Mouse (Mus musculus): Measurements from ENCODE around the gene Ddrgk1. TPM values are rescaled to one million over a fixed set of nuclear protein-coding genes. Genes with fewer than 3 reads are reported as not detected.

Ddrgk1 gene
- polyA plus RNA-seq, 1 experiment from 2014 or later = 62.9 TPM

- Histone ChIP-seq H3K36me3 (ENCODE audit: control insufficient read depth, insufficient read depth, low read length) (no peaks in the 10 kb centered on the region), H3K4me3 (ENCODE audit: low read depth, low read length) (no peak overlapping the region), H3K27me3 (replicated peaks; ENCODE audit: control insufficient read depth, insufficient read depth, low read length) (peaks cover 52% of the 10 kb centered on the region), H3K27ac (ENCODE audit: low read depth, low read length) (no peak overlapping the region), H3K4me1 (replicated peaks; ENCODE audit: control insufficient read depth, insufficient read depth, low read length) (peaks cover 24% of the 10 kb centered on the region), H3K9ac (ENCODE audit: low read depth, low read length) (no peak overlapping the region), H3K4me2 (no peak overlapping the region), H3K9me3 (ENCODE audit: control insufficient read depth, low read length) (no peaks in the 10 kb centered on the region)
- WGBS = 53% methylated on average over 5 of the region's 5 CpGs
- no peak for ATAC-seq (replicated peaks; ENCODE audit: low FRiP score)
- no peak for DNase-seq (ENCODE audit: low spot score)
Observed at GRCm38 (mm10) chr2:130632887-130633675, 31.4 kb downstream of the Ddrgk1 start.

DNA sequence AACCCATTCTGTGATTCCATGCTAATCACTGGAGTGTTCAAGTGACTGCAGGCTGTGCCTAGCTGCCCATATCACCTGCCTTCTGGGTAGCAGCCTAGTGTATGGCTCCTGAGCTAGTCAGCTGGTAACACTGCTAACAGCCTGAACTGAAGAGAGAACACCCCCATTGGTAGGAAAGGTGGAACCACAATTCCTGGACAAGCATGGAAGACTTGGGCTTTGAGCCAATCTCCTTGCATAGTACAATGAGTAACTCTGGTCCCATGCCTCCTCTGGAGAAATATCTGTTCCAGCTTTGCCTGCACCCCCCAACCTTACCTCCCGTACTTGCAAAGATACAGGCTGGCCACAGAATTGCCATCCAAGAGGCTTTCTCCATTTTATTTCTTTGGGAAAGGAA lies 32.0 kb downstream of the Ddrgk1 start:
- ATAC-seq (replicated peaks; ENCODE audit: low FRiP score) (no peak), DNase-seq (ENCODE audit: low spot score) (no peak)
- no peak overlapping the region for H3K4me2 ChIP-seq
- no peak overlapping the region for H3K4me3 ChIP-seq (ENCODE audit: low read depth, low read length)
- WGBS = 87% methylated on average over 1 of the region's 1 CpGs
- no peaks in the 10 kb centered on the region for H3K9me3 ChIP-seq (ENCODE audit: control insufficient read depth, low read length)
- no peak overlapping the region for H3K9ac ChIP-seq (ENCODE audit: low read depth, low read length)
- peaks cover 22% of the 10 kb centered on the region for H3K4me1 ChIP-seq (replicated peaks; ENCODE audit: control insufficient read depth, insufficient read depth, low read length)
- H3K27ac ChIP-seq (ENCODE audit: low read depth, low read length) = no peak overlapping the region
- no peaks in the 10 kb centered on the region for H3K36me3 ChIP-seq (ENCODE audit: control insufficient read depth, insufficient read depth, low read length)
- H3K27me3 ChIP-seq (replicated peaks; ENCODE audit: control insufficient read depth, insufficient read depth, low read length) = peaks cover 46% of the 10 kb centered on the region

DNA sequence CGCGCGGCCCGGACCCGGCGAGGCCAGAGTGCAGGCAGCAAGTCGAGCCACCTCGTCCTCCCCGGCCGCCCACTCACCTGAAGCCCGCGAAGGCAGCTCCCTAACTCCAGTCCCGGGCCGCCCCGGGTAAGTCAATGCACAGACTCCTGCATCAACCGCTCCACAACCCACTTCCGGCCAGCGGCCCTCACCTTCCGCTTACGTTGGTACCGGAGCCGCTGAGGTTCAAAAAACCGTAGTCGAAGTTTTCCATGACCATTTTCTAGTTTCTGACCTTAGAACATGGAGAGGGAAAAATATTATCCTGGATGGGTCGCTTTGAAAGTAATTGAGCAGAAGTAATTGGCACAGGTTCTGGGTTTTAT lies 34.6 kb downstream of the Ddrgk1 start, which contains the start of the genes Fastkd5 and Ubox5:
Gene Fastkd5, minus strand, starts transcription at position 189 of the 365 bp plus-strand sequence.
Gene Ubox5, minus strand, starts transcription at position 200 of the 365 bp plus-strand sequence.
- Histone ChIP-seq H3K4me1 (replicated peaks; ENCODE audit: control insufficient read depth, insufficient read depth, low read length) (peaks cover 8% of the 10 kb centered on the region), H3K4me2 (peak within 1 kb of the TSS; percentile 85), H3K9ac (ENCODE audit: low read depth, low read length) (peak within 1 kb of the TSS; percentile 91), H3K9me3 (ENCODE audit: control insufficient read depth, low read length) (no peaks in the 10 kb centered on the region), H3K27ac (ENCODE audit: low read depth, low read length) (peak within 1 kb of the TSS; percentile 67), H3K27me3 (replicated peaks; ENCODE audit: control insufficient read depth, insufficient read depth, low read length) (peaks cover 20% of the 10 kb centered on the region), H3K4me3 (ENCODE audit: low read depth, low read length) (peak within 1 kb of the TSS; percentile 93), H3K36me3 (ENCODE audit: control insufficient read depth, insufficient read depth, low read length) (peaks cover 11% of the 10 kb centered on the region)
- under 1% methylated on average over 25 of the region's 25 CpGs for WGBS
- peak; percentile 84 for DNase-seq (ENCODE audit: low spot score)
- peak; percentile 83 for ATAC-seq (replicated peaks; ENCODE audit: low FRiP score)

DNA sequence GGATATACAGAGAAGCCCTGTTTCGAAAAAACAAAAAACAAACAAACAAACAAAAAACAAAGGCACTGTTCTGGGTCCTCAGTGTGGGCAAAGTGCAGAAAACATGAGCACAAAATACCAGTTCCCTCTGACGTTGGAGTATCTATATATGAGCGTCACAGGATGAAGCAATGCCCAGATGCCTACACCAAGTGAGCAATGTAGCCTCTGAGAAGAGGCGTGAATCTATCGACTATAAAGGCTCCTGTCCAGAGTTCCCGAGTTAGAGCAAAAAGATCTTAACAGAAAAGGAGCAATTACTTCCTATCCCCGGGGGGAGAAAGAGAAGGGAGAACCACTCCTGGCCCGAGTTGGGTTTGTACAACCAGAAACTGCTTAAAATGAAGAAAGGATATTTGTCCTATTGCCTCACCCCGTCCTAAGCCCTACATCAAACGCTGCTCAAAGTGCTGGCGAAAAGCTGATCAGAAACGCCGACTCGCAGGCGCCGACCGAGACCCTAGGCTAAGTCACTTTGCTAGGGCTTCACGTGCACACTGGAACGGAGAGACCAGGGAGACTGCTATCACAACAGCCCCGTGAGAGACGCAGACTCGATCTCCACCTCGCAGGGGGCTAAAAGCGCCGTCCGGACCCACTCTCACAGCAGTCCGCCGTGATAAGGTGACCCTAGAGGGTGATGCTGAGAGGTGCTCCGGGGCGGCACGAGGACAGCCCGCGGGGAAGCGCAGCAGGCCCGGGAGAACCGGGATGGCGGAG lies 35.2 kb downstream of the Ddrgk1 start:
- no peaks in the 10 kb centered on the region for H3K9me3 ChIP-seq (ENCODE audit: control insufficient read depth, low read length)
- peak; percentile 53 for DNase-seq (ENCODE audit: low spot score)
- H3K27me3 ChIP-seq (replicated peaks; ENCODE audit: control insufficient read depth, insufficient read depth, low read length) = peaks cover 14% of the 10 kb centered on the region
- peak overlapping the region; percentile 91 for H3K9ac ChIP-seq (ENCODE audit: low read depth, low read length)
- H3K27ac ChIP-seq (ENCODE audit: low read depth, low read length) = peak overlapping the region; percentile 67
- ATAC-seq (replicated peaks; ENCODE audit: low FRiP score) = peak; percentile 75
- H3K4me1 ChIP-seq (replicated peaks; ENCODE audit: control insufficient read depth, insufficient read depth, low read length) = peaks cover 4% of the 10 kb centered on the region; the same call in 1 of the 2 replicates
- H3K36me3 ChIP-seq (ENCODE audit: control insufficient read depth, insufficient read depth, low read length) = peaks cover 11% of the 10 kb centered on the region
- WGBS = 1% methylated on average over 37 of the region's 37 CpGs
- peak overlapping the region; percentile 85 for H3K4me2 ChIP-seq
- H3K4me3 ChIP-seq (ENCODE audit: low read depth, low read length) = peak overlapping the region; percentile 93

GRCm38 (mm10) chr2:130628424-130628823 lies 36.0 kb downstream of the Ddrgk1 start:
- Histone ChIP-seq H3K9me3 (ENCODE audit: control insufficient read depth, low read length) (no peaks in the 10 kb centered on the region), H3K27ac (ENCODE audit: low read depth, low read length) (no peak overlapping the region), H3K4me3 (ENCODE audit: low read depth, low read length) (peak overlapping the region; percentile 93), H3K27me3 (replicated peaks; ENCODE audit: control insufficient read depth, insufficient read depth, low read length) (peaks cover 6% of the 10 kb centered on the region), H3K4me2 (peak overlapping the region; percentile 85), H3K9ac (ENCODE audit: low read depth, low read length) (no peak overlapping the region), H3K4me1 (replicated peaks; ENCODE audit: control insufficient read depth, insufficient read depth, low read length) (peaks cover 4% of the 10 kb centered on the region; the same call in 1 of the 2 replicates), H3K36me3 (ENCODE audit: control insufficient read depth, insufficient read depth, low read length) (peaks cover 11% of the 10 kb centered on the region)
- ATAC-seq (replicated peaks; ENCODE audit: low FRiP score) = no peak
- no peak for DNase-seq (ENCODE audit: low spot score)
- 54% methylated on average over 3 of the region's 3 CpGs for WGBS

- DNase-seq (ENCODE audit: low spot score) (no peak), ATAC-seq (replicated peaks; ENCODE audit: low FRiP score) (no peak)
- H3K4me2 ChIP-seq = no peak overlapping the region
- no peak overlapping the region for H3K4me3 ChIP-seq (ENCODE audit: low read depth, low read length)
- no peaks in the 10 kb centered on the region for H3K4me1 ChIP-seq (replicated peaks; ENCODE audit: control insufficient read depth, insufficient read depth, low read length)
- H3K27ac ChIP-seq (ENCODE audit: low read depth, low read length) = no peak overlapping the region
- H3K9ac ChIP-seq (ENCODE audit: low read depth, low read length) = no peak overlapping the region
- no peaks in the 10 kb centered on the region for H3K27me3 ChIP-seq (replicated peaks; ENCODE audit: control insufficient read depth, insufficient read depth, low read length)
- H3K36me3 ChIP-seq (ENCODE audit: control insufficient read depth, insufficient read depth, low read length) = peaks cover 24% of the 10 kb centered on the region; the same call in 1 of the 2 replicates
- 96% methylated on average over 7 of the region's 7 CpGs for WGBS
- H3K9me3 ChIP-seq (ENCODE audit: control insufficient read depth, low read length) = no peaks in the 10 kb centered on the region
Observed at GRCm38 (mm10) chr2:130618972-130619371, 45.5 kb downstream of the Ddrgk1 start.

DNA sequence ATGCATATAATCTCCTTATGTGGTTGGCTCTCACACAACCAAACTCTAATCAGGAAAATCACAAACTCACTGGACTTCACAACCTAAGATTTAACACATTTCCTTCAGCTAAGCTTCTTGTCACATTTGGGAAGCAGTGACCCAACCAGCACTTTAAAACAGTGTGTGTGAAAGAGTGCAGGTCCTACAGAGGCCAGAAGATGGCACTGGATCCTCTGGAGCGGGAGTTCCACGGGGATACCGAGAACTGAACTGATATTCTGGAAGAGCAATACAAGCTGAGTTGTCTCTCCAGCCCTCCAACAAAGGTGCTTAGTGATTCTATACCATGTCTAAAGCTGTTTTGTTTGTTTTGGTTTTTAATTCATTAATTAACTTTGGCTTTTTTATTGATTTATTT lies 51.4 kb downstream of the Ddrgk1 start:
- Histone ChIP-seq H3K9ac (ENCODE audit: low read depth, low read length) (no peak overlapping the region), H3K4me3 (ENCODE audit: low read depth, low read length) (no peak overlapping the region), H3K36me3 (ENCODE audit: control insufficient read depth, insufficient read depth, low read length) (peaks cover 19% of the 10 kb centered on the region; the same call in 1 of the 2 replicates), H3K27me3 (replicated peaks; ENCODE audit: control insufficient read depth, insufficient read depth, low read length) (no peaks in the 10 kb centered on the region), H3K9me3 (ENCODE audit: control insufficient read depth, low read length) (no peaks in the 10 kb centered on the region), H3K4me2 (no peak overlapping the region), H3K4me1 (replicated peaks; ENCODE audit: control insufficient read depth, insufficient read depth, low read length) (no peaks in the 10 kb centered on the region), H3K27ac (ENCODE audit: low read depth, low read length) (no peak overlapping the region)
- 67% methylated on average over 3 of the region's 3 CpGs for WGBS
- ATAC-seq (replicated peaks; ENCODE audit: low FRiP score) (no peak), DNase-seq (ENCODE audit: low spot score) (no peak)
